Mouse (Mus musculus): ENCODE data around the gene Gm9639. TPM values are rescaled to one million over a fixed set of nuclear protein-coding genes. Genes with fewer than 3 reads are reported as not detected.
"Not testable (repeated sequence)": the region's sequence is repeated elsewhere in the genome, so short reads cannot be mapped to it uniquely, and the experiment has no call there.

Gene Gm9639
- total RNA-seq, 2 experiments from 2014 or later: not detected

DNA sequence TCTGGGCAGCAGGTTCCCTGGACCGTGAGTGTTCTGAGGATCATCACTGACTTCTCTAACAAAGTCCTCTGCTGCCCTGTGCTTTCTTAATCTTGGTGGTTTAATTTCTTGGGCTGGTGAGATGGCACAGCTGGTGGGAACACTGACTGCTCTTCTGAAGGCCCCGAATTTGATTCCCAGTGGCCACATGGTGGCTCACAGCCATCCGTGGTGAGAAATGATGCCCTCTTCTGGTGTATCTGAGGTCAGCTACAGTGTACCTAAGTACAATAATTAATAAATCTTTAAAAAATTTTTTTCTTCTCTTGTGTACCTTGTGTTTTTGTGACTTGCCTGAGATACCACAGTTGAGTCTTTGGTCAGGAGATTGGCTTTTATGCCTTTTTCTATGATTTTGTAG is 42.6 kb downstream of the Gm9639 start:
- DNase-seq: not testable (repeated sequence)

DNA sequence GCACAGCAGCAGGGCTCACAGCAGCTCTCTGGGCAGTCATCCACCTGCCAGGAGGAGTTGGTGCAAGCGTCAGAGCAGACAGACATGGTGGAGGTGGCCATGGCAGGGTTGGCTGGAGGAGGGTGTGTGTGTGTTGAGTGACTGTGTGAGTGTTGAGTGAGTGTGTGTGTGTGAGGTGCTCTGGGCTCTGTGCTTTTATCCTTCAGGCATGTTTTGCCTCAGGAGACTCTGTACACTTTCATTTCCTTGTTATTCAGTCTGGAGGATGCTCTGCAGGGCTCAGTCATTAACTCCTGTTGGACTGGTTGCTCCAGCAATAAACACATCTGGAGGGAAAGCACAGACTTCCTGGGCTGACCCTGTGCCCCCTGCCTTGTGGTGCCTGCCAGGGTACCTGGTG is 43.6 kb downstream of the Gm9639 start, which contains the start of gene Gm9736:
Gene Gm9736, minus strand, starts transcription at position 101 of the 400 bp plus-strand sequence.
- DNase-seq: not testable (repeated sequence)

- not testable (repeated sequence) for DNase-seq
Observed at GRCm38 (mm10) chr10:77750686-77751085, 44.2 kb downstream of the Gm9639 start.

Other genes with a start within 250 kb of the Gm9639 start
- gene Pttg1ip, start 213.4 kb downstream of the Gm9639 start, total RNA-seq (2021): 100 to 1,000 TPM; 132 to 150 TPM
- gene Sumo3, start 189.0 kb downstream of the Gm9639 start, total RNA-seq (2021): 10 to 100 TPM; 81.7 to 82.3 TPM
- 10 to 100 TPM; 15.5 to 15.7 TPM for gene Gm49325, start 188.9 kb downstream of the Gm9639 start, total RNA-seq (2021)
- gene Ube2g2, start 172.8 kb downstream of the Gm9639 start, total RNA-seq (2021): 10 to 100 TPM; 80.9 to 82.8 TPM
- gene Tspear, start 108.5 kb downstream of the Gm9639 start, total RNA-seq (2021): not detected
- gene Gm19402, start 104.3 kb downstream of the Gm9639 start, total RNA-seq (2021): not detected
- gene Gm9508, start 97.8 kb downstream of the Gm9639 start, total RNA-seq (2021): not detected
- not detected for gene Gm10272, start 88.5 kb downstream of the Gm9639 start, total RNA-seq (2021)
- not detected for gene Gm10024, start 83.6 kb downstream of the Gm9639 start, total RNA-seq (2021)
- gene Gm10142, start 79.3 kb downstream of the Gm9639 start, total RNA-seq (2021): not detected
- gene Krtap12-1, start 74.5 kb downstream of the Gm9639 start, total RNA-seq (2021): not detected
- gene Gm10100, start 68.6 kb downstream of the Gm9639 start, total RNA-seq (2021): not detected
- not detected for gene Gm18596, start 52.4 kb downstream of the Gm9639 start, total RNA-seq (2021)
- gene Gm9736, start 43.7 kb downstream of the Gm9639 start, total RNA-seq (2021): not detected
- gene Gm3233, start 35.4 kb downstream of the Gm9639 start, total RNA-seq (2021): not detected
- not detected for gene Gm3238, start 23.8 kb downstream of the Gm9639 start, total RNA-seq (2021)
- not detected for gene Gm7138, start 18.1 kb downstream of the Gm9639 start, total RNA-seq (2021)
- gene Gm3250, start 12.5 kb downstream of the Gm9639 start, total RNA-seq (2021): not detected
- gene Gm7137, start 6.9 kb downstream of the Gm9639 start, total RNA-seq (2021): not detected
- gene Gm19668, start 4.1 kb upstream of the Gm9639 start, total RNA-seq (2021): not detected
- gene Gm9507, start 16.8 kb upstream of the Gm9639 start, total RNA-seq (2021): not detected
- not detected for gene Gm2696, start 19.6 kb upstream of the Gm9639 start, total RNA-seq (2021)
- gene Krtap10-4, start 32.0 kb upstream of the Gm9639 start, total RNA-seq (2021): not detected
- not detected for gene Krtap10-10, start 40.9 kb upstream of the Gm9639 start, total RNA-seq (2021)
- gene Gm36176, start 51.7 kb upstream of the Gm9639 start, total RNA-seq (2021): not detected
- not detected for gene Gm10318, start 57.8 kb upstream of the Gm9639 start, total RNA-seq (2021)
- not detected for gene Gm3285, start 66.9 kb upstream of the Gm9639 start, total RNA-seq (2021)
- gene Lrrc3, start 107.5 kb upstream of the Gm9639 start, total RNA-seq (2021): under 1 TPM; 0.49 to 0.69 TPM
- 1 to 10 TPM in 1 of 2 experiments, under 1 TPM in 1; 0.99 to 1.5 TPM for gene Trpm2, start 175.5 kb upstream of the Gm9639 start, total RNA-seq (2021)
- gene 1810043G02Rik, start 183.4 kb upstream of the Gm9639 start, total RNA-seq (2021): 1 to 10 TPM; 8.8 to 9.8 TPM
- 100 to 1,000 TPM; 114 to 120 TPM for gene Pfkl, start 215.0 kb upstream of the Gm9639 start, total RNA-seq (2021)
- gene Dnmt3l, start 246.9 kb upstream of the Gm9639 start, total RNA-seq (2021): not detected
- not detected for gene Aire, start 248.5 kb upstream of the Gm9639 start, total RNA-seq (2021)

Measured in heart, adult 18-20 months (tissue).